Mouse (Mus musculus) macrophage (primary cell): Measurements from ENCODE around the gene Capn13. TPM values are rescaled to one million over a fixed set of nuclear protein-coding genes. Genes with fewer than 3 reads are reported as not detected.
"Not testable (repeated sequence)": the region's sequence is repeated elsewhere in the genome, so short reads cannot be mapped to it uniquely, and the experiment has no call there.

Experiments
- H3K27ac ChIP-seq: fragments of 350-480 bp; formaldehyde crosslinking; 2 replicates; pipeline ENCODE4 v1.9.0; 2021
- H3K36me3 ChIP-seq: fragments of 350-480 bp; formaldehyde crosslinking; 2 replicates; pipeline ENCODE4 v1.9.0; 2021; ENCODE audit errors: inconsistent target
- H3K4me3 ChIP-seq: fragments of 350-480 bp; formaldehyde crosslinking; 2 replicates; pipeline ENCODE4 v1.9.0; 2021; ENCODE audit errors: inconsistent target
- H3K79me2 ChIP-seq: fragments of 350-480 bp; formaldehyde crosslinking; 2 replicates; pipeline ENCODE4 v1.9.0; 2021; ENCODE audit errors: inconsistent target
- WGBS: methylation state at CpG from one replicate; pipeline ENCODE4 v1.1.7; 2026; ENCODE audit warnings: inconsistent platforms; ENCODE audit not compliant: missing documents; 5-methylcytosine and 5-hydroxymethylcytosine counted together
- polyA plus RNA-seq: library from polyadenylated mRNA; stranded (reverse); fragments of 250-400 nt; gene quantifications from 3 replicates; pipeline ENCODE4 v1.2.4, GENCODE M21; 2018; ENCODE audit warnings: inconsistent platforms

Gene Capn13
- polyA plus RNA-seq, 1 experiment from 2014 or later, result not detected

- Histone ChIP-seq H3K79me2 (no peaks in the 10 kb centered on the region), H3K36me3 (no peaks in the 10 kb centered on the region), H3K4me3 (no peak overlapping the region), H3K27ac (no peak overlapping the region)
- 60% methylated on average over 7 of the region's 7 CpGs for WGBS
Observed at GRCm38 (mm10) chr17:73306626-73307025, 94.0 kb downstream of the Capn13 start.

GRCm38 (mm10) chr17:73305622-73306021, 95.0 kb downstream of the Capn13 start:
- Histone ChIP-seq H3K4me3 (no peak overlapping the region), H3K27ac (no peak overlapping the region), H3K79me2 (no peaks in the 10 kb centered on the region), H3K36me3 (no peaks in the 10 kb centered on the region)
- 41% methylated on average over 9 of the region's 9 CpGs for WGBS

GRCm38 (mm10) chr17:73304086-73304812, 96.4 kb downstream of the Capn13 start:
- no peak overlapping the region for H3K4me3 ChIP-seq
- H3K27ac ChIP-seq, result no peak overlapping the region
- WGBS, result 32% methylated on average over 19 of the region's 19 CpGs
- no peaks in the 10 kb centered on the region for H3K79me2 ChIP-seq
- no peaks in the 10 kb centered on the region for H3K36me3 ChIP-seq

GRCm38 (mm10) chr17:73303676-73304075, 97.0 kb downstream of the Capn13 start:
- no peak overlapping the region for H3K4me3 ChIP-seq
- no peaks in the 10 kb centered on the region for H3K79me2 ChIP-seq
- H3K27ac ChIP-seq, result no peak overlapping the region
- WGBS, result 78% methylated on average over 13 of the region's 13 CpGs
- H3K36me3 ChIP-seq, result no peaks in the 10 kb centered on the region

GRCm38 (mm10) chr17:73303217-73303616, 97.4 kb downstream of the Capn13 start:
- 30% methylated on average over 5 of the region's 5 CpGs for WGBS
- Histone ChIP-seq H3K79me2 (no peaks in the 10 kb centered on the region), H3K36me3 (no peaks in the 10 kb centered on the region), H3K27ac (no peak overlapping the region), H3K4me3 (no peak overlapping the region)

GRCm38 (mm10) chr17:73302104-73302503, 98.6 kb downstream of the Capn13 start:
- WGBS, result 7% methylated on average over 10 of the region's 10 CpGs
- Histone ChIP-seq H3K27ac (no peak overlapping the region), H3K36me3 (no peaks in the 10 kb centered on the region)

GRCm38 (mm10) chr17:73301258-73302050, 99.2 kb downstream of the Capn13 start:
- Histone ChIP-seq H3K36me3 (no peaks in the 10 kb centered on the region), H3K4me3 (no peak overlapping the region), H3K79me2 (no peaks in the 10 kb centered on the region), H3K27ac (no peak overlapping the region)
- 11% methylated on average over 15 of the region's 15 CpGs for WGBS

More at GRCm38 (mm10) chr17:73302104-73302503, 98.6 kb downstream of the Capn13 start:
- H3K79me2 ChIP-seq, result no peaks in the 10 kb centered on the region
- H3K4me3 ChIP-seq, result no peak overlapping the region

GRCm38 (mm10) chr17:73300147-73300880, 100.4 kb downstream of the Capn13 start:
- Histone ChIP-seq H3K79me2 (no peaks in the 10 kb centered on the region), H3K4me3 (no peak overlapping the region), H3K27ac (no peak overlapping the region), H3K36me3 (no peaks in the 10 kb centered on the region)
- 22% methylated on average over 7 of the region's 7 CpGs for WGBS

- Histone ChIP-seq H3K79me2 (no peaks in the 10 kb centered on the region), H3K27ac (no peak overlapping the region), H3K4me3 (no peak overlapping the region), H3K36me3 (no peaks in the 10 kb centered on the region)
- 89% methylated on average over 6 of the region's 6 CpGs for WGBS
Observed at GRCm38 (mm10) chr17:73298981-73299380, 101.7 kb downstream of the Capn13 start.

- no peak overlapping the region for H3K27ac ChIP-seq
- no peaks in the 10 kb centered on the region for H3K79me2 ChIP-seq
- H3K4me3 ChIP-seq, result no peak overlapping the region
- H3K36me3 ChIP-seq, result no peaks in the 10 kb centered on the region
- WGBS, result 37% methylated on average over 4 of the region's 4 CpGs
Observed at GRCm38 (mm10) chr17:73296855-73297254, 103.8 kb downstream of the Capn13 start.

GRCm38 (mm10) chr17:73293237-73293636, 107.4 kb downstream of the Capn13 start:
- 100% methylated on average over 2 of the region's 3 CpGs for WGBS
- H3K36me3 ChIP-seq, result no peaks in the 10 kb centered on the region
- H3K27ac ChIP-seq, result no peak overlapping the region
- no peak overlapping the region for H3K4me3 ChIP-seq
- no peaks in the 10 kb centered on the region for H3K79me2 ChIP-seq

- Histone ChIP-seq H3K79me2 (no peaks in the 10 kb centered on the region), H3K4me3 (no peak overlapping the region), H3K36me3 (no peaks in the 10 kb centered on the region), H3K27ac (no peak overlapping the region)
- 71% methylated on average over 2 of the region's 2 CpGs for WGBS
Observed at GRCm38 (mm10) chr17:73284301-73284700, 116.4 kb downstream of the Capn13 start.

GRCm38 (mm10) chr17:73282702-73283101, 118.0 kb downstream of the Capn13 start:
- H3K36me3 ChIP-seq, H3K27ac ChIP-seq, H3K4me3 ChIP-seq, H3K79me2 ChIP-seq: not testable (repeated sequence)
- WGBS, result 78% methylated on average over 5 of the region's 6 CpGs

- Histone ChIP-seq H3K27ac (no peak overlapping the region), H3K4me3 (no peak overlapping the region), H3K79me2 (no peaks in the 10 kb centered on the region), H3K36me3 (no peaks in the 10 kb centered on the region)
- WGBS, result 91% methylated on average over 4 of the region's 4 CpGs
Observed at GRCm38 (mm10) chr17:73277770-73278169, 122.9 kb downstream of the Capn13 start.

- no peak overlapping the region for H3K4me3 ChIP-seq
- H3K79me2 ChIP-seq, result no peaks in the 10 kb centered on the region
- WGBS, result 93% methylated on average over 10 of the region's 10 CpGs
- no peak overlapping the region for H3K27ac ChIP-seq
- no peaks in the 10 kb centered on the region for H3K36me3 ChIP-seq
Observed at GRCm38 (mm10) chr17:73275066-73275465, 125.6 kb downstream of the Capn13 start.
